Mouse (Mus musculus): ENCODE measurements around the gene Notch2. TPM values are rescaled to one million over a fixed set of nuclear protein-coding genes. Genes with fewer than 3 reads are reported as not detected.

Gene Notch2
- total and polyA plus RNA-seq, 3 experiments, result 3.3 to 11.3 (median 11.1) TPM

- DNase-seq (ENCODE audit: extremely low read depth), result no peak
- dilution Hi-C loops (cut with MboI; ENCODE audit: extremely low pct_ligation_motif_present, extremely low pct_unique_long_range_greater_than_20kb, low sequenced_read_pairs) (no loop called here), in situ Hi-C loops (cut with MboI; ENCODE audit: low pct_ligation_motif_present, low pct_unique_long_range_greater_than_20kb, low sequenced_read_pairs) (no loop called here)
- H3K4me1 ChIP-seq (ENCODE audit: control insufficient read depth in 1 of 2, insufficient read depth in 2 of 2), result peaks cover 7 to 70% of the 10 kb centered on the region in 2 experiments; a peak in 3 of 4 replicates
- H3K27me3 ChIP-seq (replicated peaks), result no peaks in the 10 kb centered on the region
- no peaks in the 10 kb centered on the region for H3K9me3 ChIP-seq (replicated peaks; ENCODE audit: low read length)
- H3K4me2 ChIP-seq (ENCODE audit: insufficient read depth, low read depth, poor library complexity, severe bottlenecking), result no peak overlapping the region
- no peaks in the 10 kb centered on the region for H3K79me2 ChIP-seq (replicated peaks; ENCODE audit: control insufficient read depth, extremely low read depth, insufficient read depth, poor library complexity, severe bottlenecking)
- peaks cover 0 to 17% of the 10 kb centered on the region in 2 experiments for H3K36me3 ChIP-seq (replicated peaks in 1 of 2; ENCODE audit: control insufficient read depth in 1 of 2, insufficient read depth in 1 of 2, low read length in 1 of 2)
- TF ChIP-seq ZMIZ1 (IDR thresholded peaks at IDR 0.05; ENCODE audit: low read depth, low read length), result no peak
- no peak for TF ChIP-seq RCOR1 (conservative IDR thresholded peaks at IDR 0.05; ENCODE audit: low read depth, low read length)
- no peak for TF ChIP-seq JUND (conservative IDR thresholded peaks at IDR 0.05; ENCODE audit: low read depth, low read length)
- no peak for TF ChIP-seq SMC3 (IDR thresholded peaks at IDR 0.05; ENCODE audit: low read depth, low read length)
- TF ChIP-seq ZC3H11A (IDR thresholded peaks at IDR 0.05; ENCODE audit: low read depth, low read length), result no peak
- TF ChIP-seq CHD2 (IDR thresholded peaks at IDR 0.05; ENCODE audit: low read length), result no peak
- H3K9ac ChIP-seq (ENCODE audit: insufficient read depth, low read depth), result no peak overlapping the region
- H3K27ac ChIP-seq (ENCODE audit: insufficient read depth, low read depth), result no peak overlapping the region
- no peak overlapping the region for H3K4me3 ChIP-seq (replicated peaks in 1 of 3; ENCODE audit: low read depth in 2 of 3, low read length in 2 of 3, poor library complexity in 1 of 3)
These were observed 14.0 kb downstream of the Notch2 start for GRCm38 (mm10) chr3:98027371-98027774.

- dilution Hi-C loops (cut with MboI; ENCODE audit: extremely low pct_ligation_motif_present, extremely low pct_unique_long_range_greater_than_20kb, low sequenced_read_pairs), result no loop called here
- no peaks in the 10 kb centered on the region for H3K9me3 ChIP-seq (replicated peaks; ENCODE audit: low read length)
- H3K9ac ChIP-seq (ENCODE audit: insufficient read depth, low read depth), result no peak overlapping the region
- no peak overlapping the region for H3K4me3 ChIP-seq (replicated peaks in 1 of 3; ENCODE audit: low read depth in 2 of 3, low read length in 2 of 3, poor library complexity in 1 of 3)
- H3K79me2 ChIP-seq (replicated peaks; ENCODE audit: control insufficient read depth, extremely low read depth, insufficient read depth, poor library complexity, severe bottlenecking), result no peaks in the 10 kb centered on the region
- H3K4me2 ChIP-seq (ENCODE audit: insufficient read depth, low read depth, poor library complexity, severe bottlenecking), result no peak overlapping the region
- DNase-seq (ENCODE audit: extremely low read depth), result no peak
- TF ChIP-seq HCFC1 (IDR thresholded peaks at IDR 0.05; ENCODE audit: low read depth, low read length) (no peak), TBP (conservative IDR thresholded peaks at IDR 0.05; ENCODE audit: low read depth, low read length) (no peak), UBTF (IDR thresholded peaks at IDR 0.05; ENCODE audit: low read depth, low read length) (no peak), CHD2 (IDR thresholded peaks at IDR 0.05; ENCODE audit: low read length) (no peak), MAZ (IDR thresholded peaks at IDR 0.05; ENCODE audit: low read depth, low read length) (no peak), ZKSCAN1 (IDR thresholded peaks at IDR 0.05; ENCODE audit: borderline replicate concordance, low read depth, low read length) (no peak), MEF2A (IDR thresholded peaks at IDR 0.05; ENCODE audit: borderline replicate concordance, low read depth, low read length) (no peak), ZC3H11A (IDR thresholded peaks at IDR 0.05; ENCODE audit: low read depth, low read length) (no peak), EP300 (IDR thresholded peaks at IDR 0.05; ENCODE audit: low read length) (no peak), SIN3A (IDR thresholded peaks at IDR 0.05; ENCODE audit: low read length) (no peak), ZNF384 (IDR thresholded peaks at IDR 0.05; ENCODE audit: low read depth, low read length) (no peak)
- no peak overlapping the region for H3K27ac ChIP-seq (ENCODE audit: insufficient read depth, low read depth)
- peaks cover 0 to 17% of the 10 kb centered on the region in 2 experiments for H3K36me3 ChIP-seq (replicated peaks in 1 of 2; ENCODE audit: control insufficient read depth in 1 of 2, insufficient read depth in 1 of 2, low read length in 1 of 2)
- in situ Hi-C loops (cut with MboI; ENCODE audit: low pct_ligation_motif_present, low pct_unique_long_range_greater_than_20kb, low sequenced_read_pairs), result no loop called here
- H3K27me3 ChIP-seq (replicated peaks), result no peaks in the 10 kb centered on the region
- peaks cover 10 to 76% of the 10 kb centered on the region in 2 experiments for H3K4me1 ChIP-seq (ENCODE audit: control insufficient read depth in 1 of 2, insufficient read depth in 2 of 2)
These were observed 14.7 kb downstream of the Notch2 start for GRCm38 (mm10) chr3:98028072-98028471.

Data from CH12.LX (cell line).